Mouse (Mus musculus): Measurements from ENCODE around the gene Mansc1.
"Not testable (repeated sequence)": the region's sequence is repeated elsewhere in the genome, so short reads cannot be mapped to it uniquely, and the experiment has no call there.

Gene Mansc1

GRCm38 (mm10) chr6:134631947-134632687 is at the start of gene Mansc1:
TSS of gene Mansc1 (minus strand) at chr6:134632488.
- peak; percentile 57 for DNase-seq

- not testable (repeated sequence) for DNase-seq
These were observed 47.0 kb upstream of the Mansc1 start for GRCm38 (mm10) chr6:134679330-134679729.

- DNase-seq, result no peak
These were observed 45.7 kb upstream of the Mansc1 start for GRCm38 (mm10) chr6:134678037-134678436.

- DNase-seq, result no peak
These were observed 45.2 kb upstream of the Mansc1 start for GRCm38 (mm10) chr6:134677504-134677903.

GRCm38 (mm10) chr6:134673712-134674111 is 41.4 kb upstream of the Mansc1 start:
- not testable (repeated sequence) for DNase-seq

GRCm38 (mm10) chr6:134670881-134671411 is 38.7 kb upstream of the Mansc1 start:
- no peak for DNase-seq

- DNase-seq, result no peak
These were observed 37.0 kb upstream of the Mansc1 start for GRCm38 (mm10) chr6:134669179-134669865.

- no peak for DNase-seq
These were observed 36.2 kb upstream of the Mansc1 start for GRCm38 (mm10) chr6:134668519-134668918.

GRCm38 (mm10) chr6:134665817-134666216 is 33.5 kb upstream of the Mansc1 start:
- no peak for DNase-seq

- no peak for DNase-seq
These were observed 32.3 kb upstream of the Mansc1 start for GRCm38 (mm10) chr6:134664573-134664972.

- DNase-seq, result no peak
These were observed 28.6 kb upstream of the Mansc1 start for GRCm38 (mm10) chr6:134660714-134661406.

- peak; percentile 31 for DNase-seq
These were observed 27.0 kb upstream of the Mansc1 start for GRCm38 (mm10) chr6:134659108-134659958.

GRCm38 (mm10) chr6:134656527-134656926 is 24.2 kb upstream of the Mansc1 start:
- no peak for DNase-seq

GRCm38 (mm10) chr6:134648356-134648755 is 16.1 kb upstream of the Mansc1 start:
- peak; percentile 28 for DNase-seq

- no peak for DNase-seq
These were observed 15.3 kb upstream of the Mansc1 start for GRCm38 (mm10) chr6:134647621-134648020.

GRCm38 (mm10) chr6:134646835-134647234 is 14.5 kb upstream of the Mansc1 start:
- DNase-seq, result no peak

GRCm38 (mm10) chr6:134643296-134643695 is 11.0 kb upstream of the Mansc1 start:
- no peak for DNase-seq

- no peak for DNase-seq
These were observed 9.6 kb upstream of the Mansc1 start for GRCm38 (mm10) chr6:134641738-134642446.

- DNase-seq, result peak; percentile 95
These were observed 8.5 kb upstream of the Mansc1 start for GRCm38 (mm10) chr6:134640485-134641475.

GRCm38 (mm10) chr6:134639900-134640299 is 7.6 kb upstream of the Mansc1 start:
- no peak for DNase-seq
